Mouse (Mus musculus) mouse embryonic stem cell (cell line): ENCODE measurements around the gene Snrnp40.

ENCODE experiments used
- in situ Hi-C, 2 experiments: fragments of 300-500 bp; cut with MboI; formaldehyde crosslinking; loops; 1 replicate in 1 of 2; 3 replicates in 1 of 2; pipeline ENCODE4 v1.14.3; 2019 to 2020; ENCODE audit warnings: low sequenced_read_pairs in 2 of 2, low pct_unique_long_range_greater_than_20kb in 1 of 2, mixed read lengths in 1 of 2; ENCODE audit not compliant: unreplicated experiment in 1 of 2

Snrnp40 gene

DNA sequence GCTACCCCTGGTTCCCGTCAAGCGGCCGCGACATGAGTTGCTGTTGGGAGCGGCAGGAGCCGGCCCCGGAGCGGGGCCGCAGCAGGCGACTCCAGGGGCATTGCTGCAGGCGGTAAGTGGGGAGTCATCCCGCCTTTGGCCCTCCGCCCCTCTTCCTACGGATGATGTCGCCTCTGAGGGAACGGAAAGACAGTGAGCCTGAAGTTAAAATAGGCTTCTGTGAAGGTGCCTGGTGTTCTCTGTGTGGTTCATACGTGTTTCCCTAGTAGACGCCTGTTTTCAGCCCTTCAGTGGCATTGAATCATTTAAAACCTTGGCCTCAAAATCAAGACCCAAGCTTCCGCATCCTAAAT lies 282 bp downstream of the Snrnp40 start:
- in situ Hi-C loops, result no loop called here

DNA sequence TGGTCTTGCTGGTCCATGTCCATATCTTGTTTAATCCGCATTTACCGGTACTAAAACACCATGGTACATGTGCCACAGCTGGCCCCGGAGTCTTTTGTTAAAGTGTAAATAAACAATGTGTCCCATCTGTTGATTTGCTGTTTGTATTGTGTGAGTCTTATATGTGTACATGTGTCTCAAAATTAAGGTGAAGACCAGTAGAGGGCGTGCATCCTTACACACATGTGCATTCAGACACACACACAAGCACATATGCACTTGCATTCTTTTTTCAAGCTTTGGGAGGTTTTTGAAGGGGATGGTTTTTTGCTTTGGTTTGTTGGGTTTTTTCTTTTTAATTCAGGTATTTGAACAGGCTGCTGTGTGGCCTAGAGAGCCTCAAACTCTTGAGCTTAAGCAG lies 16.7 kb downstream of the Snrnp40 start:
- in situ Hi-C loops, result no loop called here

DNA sequence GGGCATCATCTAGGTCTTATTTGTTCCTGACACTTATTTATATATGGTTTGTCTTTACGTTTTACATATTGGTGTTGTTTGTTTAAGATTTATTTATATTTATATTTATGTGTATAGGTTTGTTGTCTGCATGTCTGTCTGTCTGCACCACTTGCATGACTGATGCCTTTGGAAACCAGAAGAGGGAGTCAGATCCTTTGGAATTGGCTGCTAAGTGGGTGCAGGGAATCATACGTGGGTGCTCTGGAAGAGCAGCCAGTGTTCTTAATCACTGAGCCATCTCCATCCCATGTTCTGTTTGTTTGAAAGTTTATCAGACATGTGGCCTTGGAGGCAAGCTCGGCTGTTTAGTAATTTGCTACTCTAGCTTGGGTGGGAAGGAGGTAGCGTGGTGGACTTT lies 17.6 kb downstream of the Snrnp40 start:
- in situ Hi-C loops, result no loop called here

DNA sequence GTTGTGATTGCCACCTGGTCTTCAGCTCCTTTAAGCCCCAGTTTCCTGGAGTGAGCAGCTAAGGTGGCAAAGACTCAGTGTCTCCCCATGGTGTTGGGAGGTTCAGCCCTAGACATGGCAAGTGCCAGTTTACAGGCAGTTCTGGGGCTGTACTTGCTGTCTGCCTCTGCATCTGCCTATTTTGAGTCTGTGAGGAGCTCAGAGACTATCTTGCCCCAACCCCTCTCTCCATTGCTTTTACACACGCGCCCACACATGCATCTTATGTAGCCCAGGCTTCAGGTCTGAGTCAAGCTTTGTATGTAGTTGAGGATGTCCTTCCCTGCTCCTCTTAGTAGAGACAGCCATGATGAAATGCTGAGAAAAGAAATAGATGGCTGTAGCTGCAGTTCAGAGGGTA lies 19.2 kb downstream of the Snrnp40 start:
- in situ Hi-C loops, result no loop called here

DNA sequence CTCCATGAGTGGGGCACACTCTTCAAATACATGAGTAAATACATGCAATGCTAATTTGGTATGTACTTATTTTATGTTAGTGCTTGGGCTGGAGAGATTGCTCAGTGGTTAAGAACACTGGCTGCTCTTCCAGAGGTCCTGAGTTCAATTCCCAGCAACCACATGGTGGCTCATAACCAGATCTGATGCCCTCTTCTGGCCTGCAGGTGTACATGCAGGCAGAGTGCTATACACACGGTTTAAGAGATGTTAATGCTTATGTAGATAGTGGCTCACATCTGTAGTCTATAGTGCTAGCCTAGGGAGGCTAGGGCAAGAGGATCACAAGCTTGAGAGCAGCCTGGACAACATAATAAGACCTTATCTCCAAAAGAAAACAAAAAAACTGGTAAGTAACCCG lies 20.5 kb downstream of the Snrnp40 start:
- in situ Hi-C loops, result no loop called here

DNA sequence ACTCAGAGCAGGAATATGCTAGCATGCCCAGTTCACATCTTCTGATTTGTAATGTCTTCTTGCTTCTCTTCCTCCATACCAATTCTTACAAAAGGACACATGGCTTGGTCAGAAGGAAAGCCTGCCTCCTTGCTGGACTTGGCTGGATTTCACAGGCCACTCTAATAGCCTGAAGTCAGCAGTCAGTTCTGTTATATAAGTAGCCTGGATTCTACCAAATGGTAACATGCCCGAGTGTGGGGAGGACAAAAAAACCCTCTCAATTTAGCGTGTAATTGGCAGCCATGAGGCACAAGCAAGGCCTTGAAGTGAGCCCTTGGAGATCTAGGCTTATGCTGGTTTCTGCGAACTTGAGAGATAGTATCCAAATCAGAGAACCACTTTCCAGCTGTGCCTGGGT lies 27.3 kb downstream of the Snrnp40 start:
- in situ Hi-C loops, result no loop called here

DNA sequence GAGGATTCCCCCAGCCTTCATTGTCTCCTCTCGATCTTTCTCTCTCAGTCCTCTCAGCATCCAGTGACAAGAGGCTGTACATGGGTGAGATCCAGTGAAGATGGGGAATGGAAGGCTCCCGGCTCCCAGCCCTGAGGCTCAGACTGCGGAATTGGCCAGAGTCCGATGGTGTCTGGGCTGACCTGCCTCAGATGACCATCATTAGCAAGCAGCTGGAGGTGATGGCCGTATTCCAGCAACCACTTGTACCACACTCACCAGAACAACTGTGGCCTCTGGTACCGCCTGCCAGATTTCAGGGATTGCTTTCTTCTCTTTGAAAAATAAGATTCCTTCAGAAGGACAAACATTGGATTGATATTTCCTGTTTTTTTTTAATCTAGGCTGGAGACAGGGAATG lies 29.6 kb downstream of the Snrnp40 start:
- in situ Hi-C loops, result no loop called here

DNA sequence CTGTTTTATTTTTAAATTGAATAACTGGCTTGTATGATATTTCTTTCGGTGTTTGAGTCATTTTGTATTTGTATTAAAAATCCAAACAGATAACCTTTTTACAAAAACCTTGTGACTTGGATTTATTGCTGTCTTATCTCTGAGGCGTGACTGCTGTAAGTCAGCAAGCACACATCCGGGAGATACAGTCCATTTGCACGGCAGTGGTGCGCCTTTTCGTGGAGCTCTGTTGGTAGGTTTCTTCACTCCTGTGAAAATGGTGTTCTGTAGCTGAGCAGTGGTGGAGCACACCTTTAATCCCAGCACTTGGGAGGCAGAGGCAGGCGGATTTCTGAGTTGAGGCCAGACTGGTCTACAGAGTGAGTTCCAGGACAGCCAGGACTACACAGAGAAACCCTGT lies 30.0 kb downstream of the Snrnp40 start:
- in situ Hi-C loops, result no loop called here

DNA sequence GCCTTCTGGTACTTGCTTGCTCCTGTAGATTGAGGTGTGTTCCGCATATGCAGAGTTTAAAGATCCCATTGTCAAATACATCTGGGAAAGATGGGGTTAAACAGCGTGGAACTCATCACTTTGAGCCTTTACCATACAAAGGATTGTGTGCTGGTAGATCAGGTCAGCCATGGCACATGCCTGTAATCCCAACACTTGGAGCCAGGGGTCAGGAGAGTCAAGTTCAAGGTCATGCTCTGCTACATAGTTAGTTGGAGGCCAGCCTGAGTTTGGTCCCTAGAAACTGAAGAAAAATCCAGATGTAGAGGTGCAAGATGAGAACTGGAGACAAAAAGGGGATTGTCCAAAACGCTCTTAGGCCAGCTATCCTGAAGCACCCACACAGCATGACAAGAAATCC lies 31.3 kb downstream of the Snrnp40 start:
- in situ Hi-C loops, result no loop called here
